Mouse (Mus musculus): ENCODE measurements around the gene 9130019O22Rik.
"Not testable (repeated sequence)": the region's sequence is repeated elsewhere in the genome, so short reads cannot be mapped to it uniquely, and the experiment has no call there.

Gene 9130019O22Rik

GRCm38 (mm10) chr7:127386641-127387392 lies at the start of gene 9130019O22Rik:
Gene 9130019O22Rik, minus strand, starts transcription at chr7:127387166.
- DNase-seq: peak; percentile 95

GRCm38 (mm10) chr7:127435206-127435605 lies 48.2 kb upstream of the 9130019O22Rik start:
- no peak for DNase-seq

DNA sequence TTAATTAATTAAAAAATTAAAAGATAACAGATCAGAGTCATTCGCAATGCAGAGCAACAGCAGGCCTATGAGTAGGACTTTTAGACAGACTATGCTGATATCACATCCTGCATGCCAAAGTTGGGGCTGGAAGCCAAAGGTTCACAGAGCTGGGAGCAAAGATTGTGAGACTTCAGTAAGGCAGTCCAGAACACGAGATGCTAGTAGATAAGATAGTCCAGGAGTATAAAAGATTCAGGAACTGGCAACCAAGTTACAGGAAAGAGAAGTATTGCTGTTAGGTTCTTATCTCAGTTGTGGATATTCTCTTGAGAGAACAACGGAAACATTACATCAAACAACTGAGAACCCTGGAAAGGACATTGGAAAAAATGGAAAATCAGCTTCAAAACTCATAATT lies 39.4 kb upstream of the 9130019O22Rik start:
- DNase-seq: no peak

DNA sequence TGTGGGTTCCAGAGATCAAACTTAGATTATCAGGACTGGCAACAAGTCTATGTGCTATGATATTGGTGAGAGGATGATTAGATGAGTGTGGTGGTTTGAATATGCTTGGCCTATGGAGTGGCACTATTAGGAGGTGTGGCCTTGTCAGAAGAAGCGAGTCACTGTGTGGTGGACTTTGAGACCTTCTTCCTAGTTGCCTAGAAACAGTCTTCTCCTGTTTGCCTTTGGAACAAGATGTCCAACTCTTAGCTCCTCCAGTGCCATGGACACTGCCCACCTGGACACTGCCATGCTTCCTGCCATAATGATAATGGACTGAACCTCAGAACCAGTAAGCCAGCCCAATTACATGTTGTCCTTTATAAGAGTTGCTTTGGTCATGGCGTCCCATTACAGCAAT lies 38.9 kb upstream of the 9130019O22Rik start:
- no peak for DNase-seq

DNA sequence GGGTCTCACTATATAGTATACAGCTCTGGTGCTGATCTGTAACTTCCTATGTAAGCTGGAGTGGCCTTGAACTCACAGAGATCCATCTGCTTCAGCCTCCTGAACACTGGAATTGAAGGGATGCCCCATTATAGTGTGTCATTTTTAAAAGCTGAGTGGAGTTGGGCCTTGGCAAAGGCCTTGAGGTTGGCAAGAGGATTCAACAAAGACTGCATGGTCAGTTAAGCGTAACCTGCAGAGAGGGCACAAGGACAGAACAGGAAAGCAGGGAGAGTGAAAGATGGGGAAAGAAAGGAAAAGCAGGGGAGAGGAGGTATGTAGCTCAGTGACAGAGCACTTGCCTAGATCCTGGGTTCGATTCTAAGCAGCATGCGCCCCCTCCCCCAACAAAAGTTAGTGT lies 38.3 kb upstream of the 9130019O22Rik start:
- no peak for DNase-seq

DNA sequence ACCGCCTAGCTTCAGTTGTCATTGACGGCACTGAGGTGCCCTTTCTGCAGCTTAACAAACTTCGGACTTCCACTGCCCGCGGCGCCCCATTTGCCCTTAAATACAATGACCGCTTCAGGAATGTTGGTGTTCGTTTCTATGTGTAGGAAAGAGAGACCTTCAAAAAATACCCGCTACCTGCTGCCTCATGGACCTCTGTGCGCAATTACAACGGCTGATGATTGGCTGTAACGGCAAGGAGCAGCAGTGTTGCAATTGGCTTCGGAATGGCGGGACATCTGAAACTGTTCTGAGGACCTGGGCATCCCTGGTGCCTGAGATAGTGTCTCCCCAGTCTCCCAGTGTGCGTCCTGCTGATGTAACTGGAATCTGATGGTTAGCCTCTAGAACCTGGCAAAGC lies 35.3 kb upstream of the 9130019O22Rik start:
- DNase-seq: no peak

DNA sequence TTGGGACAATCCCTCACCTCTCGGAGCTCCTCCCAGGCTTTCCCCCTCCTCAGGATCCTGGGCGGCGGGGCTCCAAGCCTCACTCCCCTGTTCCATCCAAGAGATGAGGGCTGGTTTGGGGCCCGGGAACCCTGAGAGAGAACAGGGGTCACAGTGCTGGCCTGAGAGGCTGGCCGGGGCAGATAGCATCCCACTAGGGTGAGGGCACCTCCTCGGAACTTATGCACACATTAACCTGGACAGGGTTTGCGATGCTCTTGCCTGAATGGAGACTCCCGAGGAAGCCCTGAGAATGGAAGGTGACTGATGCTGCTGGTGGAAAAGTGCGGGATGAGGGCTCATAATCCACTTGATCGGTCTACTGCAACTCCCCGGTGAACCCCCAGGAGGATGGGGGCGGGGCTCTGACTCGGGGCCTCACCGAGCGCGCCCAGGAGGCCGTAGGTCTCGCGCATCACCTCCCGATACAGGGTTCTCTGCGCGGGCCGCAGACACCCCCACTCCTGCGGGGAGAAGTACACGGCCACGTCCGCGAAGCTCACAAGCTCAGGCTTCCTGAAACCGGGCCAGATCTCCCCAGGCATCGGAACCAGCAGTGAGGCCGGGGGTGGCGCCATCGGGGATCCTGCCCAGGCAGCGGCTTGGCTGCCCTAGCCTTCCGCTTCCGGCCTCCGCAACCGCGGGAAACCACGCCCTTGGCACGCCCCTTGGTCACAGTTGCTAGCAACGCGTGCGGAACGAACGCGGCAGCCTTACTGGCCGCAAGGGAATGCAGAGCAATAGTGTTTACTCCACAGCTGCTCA lies 34.6 kb upstream of the 9130019O22Rik start, which contains the start of gene Zfp688:
TSS of gene Zfp688 (minus strand) at position 681 of the 804 bp plus-strand sequence.
- peak; percentile 93 for DNase-seq

DNA sequence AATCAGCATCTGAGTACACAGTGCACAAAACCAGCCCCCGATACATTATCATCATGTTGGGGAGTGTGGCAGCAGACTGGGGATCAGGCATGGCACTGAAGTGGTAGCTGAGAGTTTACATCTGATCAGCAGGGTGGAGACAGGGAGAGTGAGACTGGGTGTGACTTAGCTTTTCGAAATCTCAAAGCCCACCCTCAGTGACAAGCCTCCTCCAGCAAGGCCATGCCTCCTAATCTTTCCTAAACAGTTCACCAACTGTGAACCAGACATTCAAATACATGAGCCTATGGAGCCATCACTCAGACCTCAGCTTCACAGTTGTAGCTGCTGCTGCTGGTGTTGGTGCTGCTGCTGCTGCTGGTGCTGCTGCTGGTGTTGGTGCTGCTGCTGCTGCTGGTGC lies 24.5 kb upstream of the 9130019O22Rik start:
- no peak for DNase-seq

DNA sequence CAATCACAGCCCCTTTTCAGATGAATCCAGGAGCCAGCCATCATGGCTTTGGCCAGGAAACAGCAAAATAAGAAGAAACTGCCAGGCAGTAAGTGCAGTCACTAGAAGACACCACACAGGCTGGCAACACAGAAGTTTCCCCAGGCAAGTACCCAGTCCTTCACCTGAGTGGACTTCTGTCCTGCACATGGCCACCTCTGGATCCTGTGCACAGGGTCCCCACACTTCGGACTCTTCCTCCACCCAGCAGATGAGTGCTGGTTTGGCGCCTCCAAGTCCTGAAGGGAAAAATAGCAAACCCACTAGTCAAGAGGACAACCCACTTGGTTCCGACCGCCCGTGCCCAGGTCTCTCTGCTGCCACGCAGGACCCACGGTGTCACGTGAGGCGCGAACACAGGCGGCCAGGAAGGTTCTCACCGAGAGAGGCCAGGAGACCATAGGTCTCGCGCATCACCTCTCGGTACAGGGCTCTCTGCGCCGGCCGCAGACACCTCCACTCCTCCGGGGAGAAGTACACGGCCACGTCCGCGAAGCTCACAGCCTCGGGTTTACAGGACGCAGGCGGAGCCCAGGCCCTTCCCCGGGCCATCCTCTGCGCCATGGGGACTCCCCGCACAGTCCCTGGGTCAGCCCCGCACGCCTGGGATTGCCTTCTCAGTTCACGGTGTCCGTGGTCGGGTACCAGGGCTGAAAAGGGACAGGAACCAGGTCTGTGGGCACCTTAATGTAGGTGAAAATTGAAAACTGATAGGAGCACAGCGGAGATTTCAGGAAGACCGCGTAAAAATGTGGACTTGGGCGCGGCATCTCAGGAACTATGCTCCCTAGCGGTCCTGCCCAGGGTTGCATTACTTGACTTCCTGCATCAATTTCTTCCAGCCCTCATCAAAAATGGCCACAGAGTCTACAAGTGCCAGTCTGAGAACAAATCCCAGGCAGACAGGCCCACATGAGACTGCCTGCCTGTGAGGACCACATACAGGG lies 19.3 kb upstream of the 9130019O22Rik start, which contains the start of gene Zfp764:
TSS of gene Zfp764 (minus strand) at position 821 of the 986 bp plus-strand sequence.
- peak; percentile 95 for DNase-seq

DNA sequence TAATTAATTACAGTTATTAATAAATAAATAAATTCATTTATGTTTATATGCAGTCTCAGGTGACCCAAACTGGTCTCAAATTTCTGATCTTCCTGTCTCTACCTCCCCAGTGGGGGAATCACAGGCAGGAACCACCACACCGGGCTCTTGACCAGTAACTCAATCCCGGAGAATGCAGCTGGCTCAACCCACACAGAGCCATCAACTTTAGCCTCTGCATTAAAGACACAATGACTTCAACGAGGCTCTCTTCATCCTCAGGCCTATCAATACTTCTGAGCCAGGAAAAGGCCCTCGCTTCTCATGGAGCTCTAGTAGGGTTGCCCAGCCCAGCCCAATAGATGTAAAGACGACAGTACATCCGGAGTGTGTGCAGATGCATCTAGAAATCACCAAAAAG lies 17.1 kb upstream of the 9130019O22Rik start:
- not testable (repeated sequence) for DNase-seq

DNA sequence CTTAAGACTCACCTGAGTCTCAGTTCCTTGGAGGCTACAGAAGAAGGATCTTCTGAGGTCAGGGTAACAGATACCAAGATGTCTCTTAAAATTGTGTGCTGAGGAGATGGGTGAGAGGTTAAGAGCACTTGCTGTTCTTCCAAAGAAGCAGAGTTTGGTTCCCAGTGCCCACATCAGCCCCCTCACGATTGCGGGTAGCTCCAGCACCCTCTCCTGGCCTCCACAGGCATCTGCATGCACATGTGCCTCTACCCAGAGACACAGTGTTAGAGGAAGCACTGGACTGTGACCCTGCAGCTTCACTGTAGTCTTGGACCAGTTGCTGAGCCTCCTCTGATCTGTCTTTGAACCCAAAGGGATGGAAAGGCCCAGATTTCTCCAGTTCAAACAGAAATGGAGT lies 16.0 kb upstream of the 9130019O22Rik start:
- DNase-seq: no peak

- peak; percentile 1 for DNase-seq
Observed at GRCm38 (mm10) chr7:127400355-127400754, 13.4 kb upstream of the 9130019O22Rik start.

GRCm38 (mm10) chr7:127393944-127394333 lies 7.0 kb upstream of the 9130019O22Rik start:
- DNase-seq: no peak

DNA sequence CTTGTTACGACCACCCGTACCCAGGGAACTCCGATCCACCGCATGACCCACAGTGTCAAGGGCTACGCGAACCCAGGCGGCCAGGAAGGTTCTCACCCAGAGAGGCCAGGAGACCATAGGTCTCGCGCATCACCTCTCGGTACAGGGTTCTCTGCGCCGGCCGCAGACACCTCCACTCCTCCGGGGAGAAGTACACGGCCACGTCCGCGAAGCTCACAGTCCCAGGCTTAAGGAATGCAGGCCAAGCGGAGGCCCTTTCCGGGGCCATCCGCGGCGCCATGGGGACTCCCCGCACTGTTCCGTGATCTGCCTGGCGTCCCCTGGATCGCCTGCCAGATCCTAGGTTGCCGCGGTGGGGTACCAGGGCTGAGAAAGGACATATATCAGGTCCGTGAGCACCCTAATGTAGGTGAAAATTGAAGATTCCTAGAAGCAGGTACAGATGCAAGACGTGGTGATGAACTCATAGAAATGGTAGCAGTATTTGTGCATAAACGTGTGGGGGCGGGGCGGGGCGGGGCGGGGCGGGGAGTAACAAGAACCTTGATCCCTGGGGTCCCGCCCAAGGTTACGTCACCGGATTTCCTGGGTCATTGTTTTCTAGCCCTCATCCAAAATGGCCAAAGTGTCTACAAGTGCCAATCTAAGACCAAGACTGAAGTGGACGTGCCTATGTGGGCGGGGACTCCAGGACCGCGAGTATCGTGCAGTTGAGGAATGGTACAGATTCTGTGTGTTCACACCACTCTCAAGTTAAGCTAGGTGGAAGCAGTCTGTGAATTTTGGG lies 6.4 kb upstream of the 9130019O22Rik start, which contains the start of gene E430018J23Rik:
TSS of gene E430018J23Rik (minus strand) at position 473 of the 787 bp plus-strand sequence.
- peak; percentile 99 for DNase-seq

GRCm38 (mm10) chr7:127392251-127392824 lies 5.4 kb upstream of the 9130019O22Rik start:
- no peak for DNase-seq

DNA sequence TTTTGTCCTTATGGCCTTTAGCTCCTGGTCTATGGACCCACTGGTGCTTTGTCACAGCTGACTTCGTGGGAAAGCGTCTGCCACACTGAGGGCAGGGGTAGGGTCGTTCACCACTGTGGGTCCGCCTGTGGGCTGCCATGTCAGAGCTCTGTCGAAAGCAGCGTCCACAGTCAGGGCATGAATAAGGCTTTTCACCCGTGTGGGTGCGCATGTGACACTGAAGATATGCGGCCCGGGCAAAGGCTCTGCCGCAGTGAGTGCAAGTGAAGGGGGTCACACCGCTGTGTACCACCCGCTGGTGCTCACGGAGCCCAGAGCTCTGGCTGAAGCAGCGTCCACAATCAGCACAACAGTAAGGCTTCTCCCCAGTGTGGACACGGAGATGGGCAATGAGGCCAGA lies 4.6 kb upstream of the 9130019O22Rik start:
- DNase-seq: no peak

- no peak for DNase-seq
Observed at GRCm38 (mm10) chr7:127390306-127390705, 3.3 kb upstream of the 9130019O22Rik start.

- DNase-seq: not testable (repeated sequence)
Observed at GRCm38 (mm10) chr7:127388201-127388600, 1.2 kb upstream of the 9130019O22Rik start.

GRCm38 (mm10) chr7:127385560-127385959 lies 1.4 kb downstream of the 9130019O22Rik start:
- not testable (repeated sequence) for DNase-seq

GRCm38 (mm10) chr7:127378310-127378921 lies 8.6 kb downstream of the 9130019O22Rik start:
- DNase-seq: no peak

All from retina, postnatal 1 day (tissue).